Mouse (Mus musculus): Measurements from ENCODE around the gene Fam163a.
"Not testable (repeated sequence)": the region's sequence is repeated elsewhere in the genome, so short reads cannot be mapped to it uniquely, and the experiment has no call there.

The Fam163a gene

DNA sequence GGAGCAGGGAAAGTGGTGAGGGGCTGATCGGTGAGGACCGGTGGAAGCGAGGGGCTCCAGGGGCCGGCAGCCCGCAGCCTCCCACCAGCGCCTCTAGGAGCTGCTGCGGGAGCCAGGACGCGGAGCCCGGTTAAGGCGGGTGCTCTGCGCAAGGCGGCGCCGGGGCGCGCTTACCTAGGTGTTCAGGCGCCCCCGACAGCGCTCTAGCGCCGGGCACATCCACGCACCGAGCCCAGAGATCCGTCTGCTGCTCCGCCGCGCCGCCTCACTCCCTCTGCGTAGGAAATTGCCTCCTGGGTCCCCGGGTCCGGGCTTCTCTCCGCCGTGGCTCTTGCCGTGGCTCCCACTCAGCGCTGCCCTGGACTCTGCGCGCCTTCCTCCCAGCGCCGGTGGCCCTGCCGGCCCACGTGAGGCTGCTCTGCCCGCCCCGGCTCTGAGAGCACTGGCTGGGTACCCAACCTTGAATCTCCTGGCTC, at the start of gene Fam163a:
Gene Fam163a (minus strand): TSS at position 371 of the 476 bp plus-strand sequence.
- peak; percentile 34 for DNase-seq (ENCODE audit: extremely low spot score)

DNA sequence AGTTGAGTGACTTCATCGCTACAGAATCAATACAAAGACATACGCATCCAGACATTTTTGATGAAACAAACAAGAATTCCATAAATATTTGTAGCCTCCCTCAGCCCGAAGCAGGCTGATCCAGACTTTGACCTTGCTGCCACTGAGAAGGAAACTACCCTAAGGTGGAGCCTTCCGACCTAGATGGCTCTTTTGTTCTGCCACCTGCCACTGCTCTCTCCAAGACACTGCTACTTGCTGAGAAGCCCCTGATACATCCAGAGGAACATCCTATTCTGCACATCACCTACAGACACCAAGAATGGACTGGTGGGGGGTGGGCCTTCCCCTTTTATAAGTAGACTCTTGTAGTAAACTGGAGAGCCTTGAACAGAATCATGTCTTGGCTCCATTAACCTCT, 46.3 kb upstream of the Fam163a start:
- not testable (repeated sequence) for DNase-seq (ENCODE audit: extremely low spot score)

DNA sequence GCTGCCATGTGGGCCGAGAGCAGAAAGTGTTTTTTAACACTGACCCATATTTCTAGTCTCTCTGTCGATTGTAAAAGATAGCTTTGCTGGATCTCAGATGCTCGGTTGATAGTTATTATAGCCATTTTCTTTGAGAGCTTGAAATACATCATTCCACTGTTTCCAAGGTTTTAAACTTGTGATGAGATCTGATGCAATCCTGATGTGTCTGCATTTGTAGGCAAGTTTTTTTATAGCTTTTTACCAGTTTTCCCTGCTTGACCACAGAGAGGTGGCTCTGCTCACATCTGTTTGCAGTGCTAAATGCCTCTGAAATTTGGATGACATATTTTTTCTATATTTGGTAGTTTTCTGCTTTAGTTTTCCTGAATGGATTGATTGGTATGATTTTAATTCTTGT, 43.1 kb upstream of the Fam163a start:
- DNase-seq (ENCODE audit: extremely low spot score): no peak

DNA sequence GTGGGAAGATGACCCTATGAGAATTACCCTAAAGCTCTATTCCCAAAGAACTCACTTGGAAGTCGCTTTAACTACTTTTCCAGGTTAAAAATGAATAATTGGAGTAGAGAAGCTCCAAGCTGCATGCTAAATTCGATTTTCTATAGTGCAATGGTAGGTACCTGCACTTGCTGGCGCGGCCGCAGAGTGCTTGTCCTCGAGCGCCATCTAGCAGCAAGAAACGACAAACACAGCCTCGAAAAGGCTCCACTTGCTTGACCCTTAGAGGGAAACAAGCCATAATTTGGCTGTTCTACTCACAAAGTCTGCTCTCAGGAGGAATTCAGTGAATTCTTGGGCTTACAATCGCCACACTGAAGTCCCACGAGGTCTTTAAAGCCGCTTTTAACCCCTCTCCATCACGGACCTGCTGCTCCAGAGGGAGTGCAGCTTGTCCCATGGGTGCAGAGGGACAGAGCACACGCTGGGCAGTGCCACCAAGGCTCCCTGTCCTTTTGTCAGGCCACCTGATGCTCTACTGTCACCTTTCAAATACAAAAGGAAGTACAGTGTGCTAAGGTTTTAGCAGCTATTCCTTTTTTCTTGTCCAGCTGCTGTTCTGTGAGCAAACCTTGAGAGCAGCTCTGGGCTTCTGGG, 37.0 kb upstream of the Fam163a start:
- peak; percentile 58 for DNase-seq (ENCODE audit: extremely low spot score)

DNA sequence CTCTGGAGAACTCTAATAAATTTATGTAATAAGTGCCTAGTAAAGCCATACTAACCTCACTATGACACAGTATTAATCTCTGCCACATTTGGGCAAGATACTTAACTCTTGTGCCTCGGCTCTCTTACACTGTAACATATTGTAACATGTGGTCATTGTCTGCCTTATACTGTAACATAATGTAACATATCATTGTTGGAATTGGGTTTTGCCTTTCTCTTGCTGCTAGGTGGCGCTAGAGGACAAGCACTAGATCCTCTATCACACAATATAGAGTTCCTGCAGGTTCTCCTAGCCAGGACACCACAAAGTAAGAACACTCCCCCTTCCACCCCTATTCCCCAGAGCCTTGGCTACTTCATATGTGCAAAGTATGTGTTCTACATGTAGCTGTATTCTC, 36.2 kb upstream of the Fam163a start:
- DNase-seq (ENCODE audit: extremely low spot score): no peak

DNA sequence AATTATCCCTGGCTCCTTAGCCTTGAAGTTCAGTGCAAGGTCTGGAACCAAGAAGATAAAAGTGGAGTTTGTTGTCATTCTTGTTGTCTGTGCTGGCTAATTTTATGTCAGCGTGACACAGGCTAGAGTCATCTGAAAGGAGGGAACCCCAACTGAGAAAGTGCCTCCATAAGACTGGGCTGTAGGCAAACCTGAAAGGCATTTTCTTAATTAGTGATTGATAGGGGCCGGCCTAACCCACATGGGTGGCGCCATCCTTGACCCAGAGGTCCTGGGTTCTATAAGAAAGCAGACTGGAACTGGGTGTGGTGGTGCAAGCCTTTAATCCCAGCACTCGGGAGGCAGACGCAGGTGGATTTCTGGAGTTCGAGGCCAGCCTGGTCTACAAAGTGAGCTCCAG, 26.3 kb upstream of the Fam163a start:
- DNase-seq (ENCODE audit: extremely low spot score): no peak

DNA sequence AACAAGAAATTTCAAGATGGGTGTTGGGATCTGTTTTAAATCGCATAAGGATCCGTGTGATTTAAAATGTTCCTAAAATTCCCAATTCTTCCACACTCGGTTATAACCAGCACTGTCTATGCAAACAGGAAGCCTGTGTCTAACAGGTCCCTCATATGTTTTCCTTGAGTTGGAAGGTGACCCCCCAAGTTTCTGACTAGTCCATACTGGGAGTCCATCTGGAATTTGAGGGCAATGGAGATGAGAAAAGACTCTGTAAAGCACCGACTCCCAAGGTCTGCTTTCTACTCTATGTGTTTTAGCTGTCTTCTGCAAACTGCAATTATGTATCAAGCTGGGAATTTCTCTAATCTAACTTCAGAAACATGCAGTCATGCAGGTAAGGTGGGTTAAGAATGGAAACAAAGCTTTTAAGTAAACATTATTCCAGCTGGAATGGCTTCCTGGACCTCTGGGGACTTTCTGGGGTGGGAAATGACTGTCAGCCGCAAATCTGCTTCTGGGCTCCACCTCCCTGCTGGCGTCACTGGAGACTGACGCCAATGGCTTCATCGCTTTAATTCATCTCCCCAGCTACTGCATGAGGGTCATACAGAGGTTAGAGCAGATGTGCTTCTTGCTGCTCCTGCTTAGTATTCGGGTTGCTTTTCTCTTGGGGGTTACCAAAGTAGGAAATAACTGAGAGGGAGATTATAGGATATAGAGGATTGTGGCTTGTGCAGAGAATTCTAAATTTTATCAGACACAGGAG, 25.7 kb upstream of the Fam163a start:
- peak; percentile 62 for DNase-seq (ENCODE audit: extremely low spot score)

DNA sequence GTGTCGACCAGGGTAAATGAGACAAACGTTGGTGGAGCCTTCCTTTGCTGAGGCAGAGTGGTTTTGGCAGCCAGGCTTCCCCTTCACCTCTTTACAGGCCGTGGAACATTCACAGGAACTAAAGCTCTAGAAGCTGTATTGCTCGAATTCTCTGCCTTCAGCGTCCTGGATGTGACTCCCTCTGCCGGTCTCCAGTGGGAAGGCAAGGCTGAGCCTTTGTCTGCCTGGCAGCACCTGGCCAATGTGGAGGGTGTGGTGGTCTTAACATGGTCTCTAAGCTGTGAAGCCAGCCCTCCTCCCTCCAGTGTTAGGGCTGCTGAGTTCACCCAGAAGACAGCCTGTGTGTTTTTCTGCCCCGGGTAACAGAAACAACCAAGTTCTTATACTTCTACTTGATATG, 24.6 kb upstream of the Fam163a start:
- DNase-seq (ENCODE audit: extremely low spot score): peak; percentile 74

DNA sequence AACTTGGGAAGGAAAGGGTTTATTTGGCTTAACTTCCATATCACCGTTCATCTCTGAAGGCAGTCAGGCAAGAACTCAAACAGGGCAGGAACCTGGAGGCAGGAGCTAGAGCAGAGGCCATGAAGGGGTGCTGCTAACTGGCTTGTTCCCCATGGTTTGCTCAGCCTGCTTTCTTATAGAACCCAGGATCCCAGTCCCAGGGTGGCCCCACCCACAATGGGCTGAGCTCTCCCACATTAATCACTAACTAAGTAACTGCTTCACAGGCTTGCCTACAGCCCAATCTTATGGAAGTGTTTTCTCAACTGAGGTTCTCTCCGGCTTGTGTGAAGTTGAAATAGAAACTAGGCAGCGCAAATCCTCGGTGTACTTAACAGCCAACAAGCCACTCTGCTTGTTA, 23.9 kb upstream of the Fam163a start:
- DNase-seq (ENCODE audit: extremely low spot score): no peak

DNA sequence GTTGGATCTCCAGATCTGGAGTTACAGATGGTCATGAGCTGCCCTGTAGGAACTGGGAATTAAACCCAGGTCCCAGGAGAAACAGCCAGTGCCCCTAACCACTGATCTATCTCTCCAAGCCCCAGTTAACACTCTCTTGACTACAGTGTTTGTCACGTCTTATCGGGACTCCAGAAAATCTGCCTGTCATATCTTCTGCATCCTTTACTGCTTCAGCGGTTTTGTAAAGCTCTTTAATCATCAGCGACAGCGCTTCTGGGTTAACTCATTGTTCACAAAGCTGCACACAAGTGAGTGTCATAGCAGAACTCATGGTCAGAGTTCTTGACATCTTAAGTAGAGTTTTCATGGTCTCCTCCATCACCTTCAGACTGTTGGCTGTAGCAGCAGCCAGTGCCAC, 22.1 kb upstream of the Fam163a start:
- no peak for DNase-seq (ENCODE audit: extremely low spot score)

DNA sequence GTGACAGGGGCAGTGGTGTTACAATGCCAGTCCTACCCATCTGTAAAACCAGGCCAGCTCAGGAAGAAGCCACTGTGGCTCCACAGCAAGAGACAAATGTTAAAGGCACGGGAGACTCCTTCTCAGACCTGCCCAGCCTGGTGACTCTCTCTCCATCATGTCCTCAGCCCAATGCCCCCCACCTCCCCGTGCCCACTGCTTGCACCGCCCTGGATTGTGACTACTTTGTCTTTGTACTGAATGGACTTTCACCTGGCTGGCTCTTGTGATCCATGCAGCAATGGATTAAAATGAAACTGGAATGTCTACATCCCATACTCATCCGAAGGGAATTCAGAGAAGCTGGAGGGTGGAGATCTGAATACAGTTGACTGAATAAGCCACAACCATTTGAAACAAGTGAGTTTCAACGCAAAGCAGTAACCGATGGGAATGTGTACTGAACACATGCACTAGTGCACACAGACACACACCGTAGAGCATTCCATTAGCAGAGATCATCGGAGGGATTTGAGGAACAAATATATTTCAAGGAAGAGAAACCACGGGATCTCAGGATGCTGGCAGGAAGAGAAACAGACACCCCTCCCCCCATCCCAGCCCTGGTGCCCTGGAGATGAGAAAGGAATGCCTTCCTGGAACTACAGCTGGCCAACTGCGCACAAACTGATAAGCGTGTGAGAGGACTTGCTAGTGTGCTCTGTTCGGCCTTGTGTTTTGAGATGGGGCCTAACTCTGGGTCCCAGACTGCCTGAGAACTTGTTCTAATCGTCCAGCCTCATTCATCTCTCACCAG, 17.6 kb upstream of the Fam163a start:
- peak; percentile 62 for DNase-seq (ENCODE audit: extremely low spot score)

DNA sequence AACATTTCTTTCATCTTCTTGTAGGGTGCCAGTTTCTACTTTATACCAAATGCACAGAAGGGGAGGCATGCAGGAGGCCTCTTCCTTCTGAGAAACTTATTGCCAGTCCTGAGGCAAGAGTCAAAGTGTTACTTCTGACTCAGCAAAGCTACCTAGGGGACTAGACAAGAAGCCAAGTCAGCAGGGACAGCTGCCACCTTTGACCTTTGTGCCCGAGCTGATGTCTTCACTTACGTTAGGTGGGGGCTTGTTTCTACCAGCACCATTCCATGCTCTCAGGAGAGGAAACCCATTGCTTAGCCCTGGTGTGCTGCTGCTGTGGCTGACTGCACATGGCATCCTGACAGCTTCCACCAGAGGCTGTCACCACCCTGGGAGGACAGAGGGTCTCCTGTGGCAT, 16.5 kb upstream of the Fam163a start:
- DNase-seq (ENCODE audit: extremely low spot score): no peak

DNA sequence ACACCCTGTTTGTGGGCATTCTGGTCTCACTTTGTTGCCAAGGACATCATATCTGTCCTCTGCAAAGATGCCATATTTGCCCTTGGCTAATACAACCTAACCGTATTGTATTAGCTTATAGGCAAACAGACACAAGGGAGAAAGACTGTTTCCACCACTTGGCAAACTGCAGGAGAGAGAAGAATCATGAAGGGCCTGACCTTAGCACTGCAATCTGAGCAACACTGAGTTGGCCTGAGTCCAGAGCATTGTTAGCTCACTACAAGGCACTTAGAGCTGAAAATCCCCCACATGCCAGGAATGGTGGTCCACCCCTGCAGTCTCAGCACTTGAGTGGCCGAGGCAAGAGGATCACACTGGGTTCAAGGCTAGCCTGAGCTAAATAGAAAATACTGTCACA, 13.7 kb upstream of the Fam163a start:
- DNase-seq (ENCODE audit: extremely low spot score): no peak

DNA sequence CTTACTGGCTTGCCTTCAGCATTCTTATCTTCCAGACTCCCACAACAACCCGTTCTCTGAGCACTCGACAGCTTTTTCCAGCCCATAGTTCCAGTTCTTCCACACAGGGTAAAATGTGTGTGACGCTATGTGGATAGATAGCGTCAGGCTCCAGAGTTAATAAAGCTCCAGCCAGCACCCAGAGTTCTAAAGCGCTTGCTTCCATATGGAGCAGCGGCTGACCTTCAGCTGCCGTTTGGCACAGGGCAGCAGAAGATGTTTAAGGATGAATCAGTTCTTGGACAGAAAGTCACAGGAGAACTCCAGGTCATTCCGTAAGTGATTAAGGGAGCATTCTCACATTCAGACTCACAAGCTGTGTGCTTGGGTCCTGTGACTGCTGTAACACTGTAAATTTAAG, 13.1 kb upstream of the Fam163a start:
- no peak for DNase-seq (ENCODE audit: extremely low spot score)

DNA sequence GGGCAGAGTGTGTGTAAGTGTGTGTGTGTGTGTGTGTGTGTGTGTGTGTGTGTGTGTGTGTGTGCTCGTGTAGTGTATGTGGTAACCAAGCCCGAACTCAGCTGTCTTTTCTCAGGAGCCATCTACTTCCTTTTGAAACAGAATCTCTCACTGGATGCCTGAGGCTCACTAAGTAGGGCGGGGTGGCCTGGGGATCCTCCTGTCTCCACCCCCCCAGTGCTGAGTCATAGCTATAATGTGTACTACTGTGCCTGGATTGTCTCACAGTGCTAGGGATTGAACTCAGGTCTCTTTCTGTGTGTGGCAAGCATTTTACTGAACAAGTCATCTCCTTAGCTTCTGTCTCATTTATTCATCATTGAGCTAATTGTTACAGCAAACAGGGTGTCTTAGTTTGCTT, 12.6 kb upstream of the Fam163a start:
- DNase-seq (ENCODE audit: extremely low spot score): no peak

DNA sequence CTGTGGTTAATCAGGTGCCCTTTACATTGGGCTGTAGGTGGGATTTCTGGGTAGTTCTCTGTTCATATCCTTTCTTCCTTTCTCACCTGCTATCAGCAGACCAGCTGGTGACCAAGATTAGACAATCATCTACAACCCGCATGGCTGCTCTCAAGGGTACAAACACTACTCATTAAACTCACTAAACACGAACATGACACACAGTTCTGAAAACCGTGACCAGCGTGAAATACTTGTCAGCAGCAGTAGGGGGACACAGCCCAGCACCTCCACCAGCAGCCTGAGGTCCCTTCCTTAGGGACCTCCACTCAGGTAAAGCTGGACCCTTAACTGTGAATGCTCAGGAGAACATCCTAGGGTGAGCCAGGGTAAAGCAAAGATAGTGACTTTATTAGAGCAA, 11.4 kb upstream of the Fam163a start:
- DNase-seq (ENCODE audit: extremely low spot score): no peak

DNA sequence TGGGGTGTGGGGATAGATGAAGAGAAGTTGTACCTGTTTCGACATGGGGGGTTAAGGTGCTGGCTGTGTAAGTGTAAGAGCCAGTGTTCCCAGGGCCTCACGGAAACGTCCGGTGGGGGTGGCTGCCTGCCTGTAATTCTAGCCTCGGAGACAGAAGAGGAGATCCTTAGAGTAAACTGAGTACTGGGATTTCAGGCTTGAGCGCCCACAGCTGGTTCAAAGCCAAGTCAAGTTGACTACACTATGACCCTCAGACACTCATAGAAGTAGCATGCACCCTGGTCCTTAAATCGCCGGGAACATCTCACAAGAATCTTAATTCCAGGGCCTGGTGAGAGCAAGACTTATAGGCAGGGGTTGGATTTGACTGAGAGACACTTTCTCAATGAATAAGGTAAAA, 9.8 kb upstream of the Fam163a start:
- no peak for DNase-seq (ENCODE audit: extremely low spot score)

DNA sequence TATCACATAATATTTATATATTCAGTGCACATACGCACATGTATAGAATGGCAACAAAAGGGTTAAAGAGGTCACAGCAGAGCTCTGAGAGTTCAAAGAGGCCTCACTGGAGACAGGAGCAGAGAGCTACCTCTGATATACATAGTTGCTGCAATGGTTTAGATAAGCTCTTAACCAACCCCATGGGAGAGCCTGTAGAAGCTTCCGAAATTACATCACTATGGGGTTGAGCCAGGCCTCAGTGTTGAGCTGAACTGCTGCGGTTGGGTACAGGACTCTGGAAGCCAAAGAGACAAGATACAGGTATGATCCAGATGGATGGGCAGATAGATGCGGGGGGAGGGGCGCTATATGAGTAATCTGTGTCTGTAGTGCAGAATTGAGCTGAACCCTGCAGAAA, 8.1 kb upstream of the Fam163a start:
- DNase-seq (ENCODE audit: extremely low spot score): no peak

DNA sequence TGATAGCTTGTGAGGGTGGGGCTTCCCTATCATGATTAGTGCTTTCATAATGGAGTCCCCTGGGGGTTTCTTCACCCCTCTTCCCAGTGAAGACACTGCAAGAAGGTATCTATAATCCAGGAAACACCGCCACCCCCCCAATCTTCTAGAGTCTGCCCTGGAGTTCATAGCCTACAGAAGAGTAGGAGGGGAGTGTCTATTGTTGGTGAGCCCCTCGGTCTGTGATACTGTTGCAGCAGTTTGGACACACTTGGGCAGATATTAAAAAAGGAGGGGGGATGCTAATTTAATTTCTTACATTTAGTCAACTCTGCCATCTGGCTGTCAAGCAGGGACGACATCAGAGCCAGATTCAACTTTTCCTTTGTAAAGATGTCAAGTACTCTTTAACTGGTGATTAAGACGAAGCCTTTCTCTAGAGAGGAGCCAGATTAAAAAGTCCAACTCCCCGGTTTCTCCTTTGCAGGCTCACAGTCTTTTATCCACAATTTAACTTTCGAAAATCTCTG, 7.0 kb upstream of the Fam163a start:
- no peak for DNase-seq (ENCODE audit: extremely low spot score)

DNA sequence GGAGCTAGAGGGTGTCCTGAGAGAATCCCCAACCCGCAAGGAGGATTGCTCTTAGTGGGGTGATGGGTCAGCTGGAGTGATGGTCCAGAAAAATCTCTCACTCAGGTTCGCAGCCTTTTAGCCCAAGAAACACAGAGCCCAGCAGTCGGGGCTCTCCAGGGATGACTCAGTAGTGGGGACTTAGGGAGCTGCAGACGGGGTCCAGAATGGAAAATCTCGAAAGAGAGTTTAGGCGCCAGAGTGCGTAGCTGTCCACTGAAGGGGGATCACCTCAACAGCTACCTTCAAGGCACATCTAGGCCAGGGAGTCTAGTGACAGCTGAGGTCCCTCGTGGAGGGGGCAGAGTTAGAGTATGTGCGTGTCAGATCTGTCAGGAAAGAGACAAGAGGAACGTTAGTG, 338 bp upstream of the Fam163a start:
- no peak for DNase-seq (ENCODE audit: extremely low spot score)

DNA sequence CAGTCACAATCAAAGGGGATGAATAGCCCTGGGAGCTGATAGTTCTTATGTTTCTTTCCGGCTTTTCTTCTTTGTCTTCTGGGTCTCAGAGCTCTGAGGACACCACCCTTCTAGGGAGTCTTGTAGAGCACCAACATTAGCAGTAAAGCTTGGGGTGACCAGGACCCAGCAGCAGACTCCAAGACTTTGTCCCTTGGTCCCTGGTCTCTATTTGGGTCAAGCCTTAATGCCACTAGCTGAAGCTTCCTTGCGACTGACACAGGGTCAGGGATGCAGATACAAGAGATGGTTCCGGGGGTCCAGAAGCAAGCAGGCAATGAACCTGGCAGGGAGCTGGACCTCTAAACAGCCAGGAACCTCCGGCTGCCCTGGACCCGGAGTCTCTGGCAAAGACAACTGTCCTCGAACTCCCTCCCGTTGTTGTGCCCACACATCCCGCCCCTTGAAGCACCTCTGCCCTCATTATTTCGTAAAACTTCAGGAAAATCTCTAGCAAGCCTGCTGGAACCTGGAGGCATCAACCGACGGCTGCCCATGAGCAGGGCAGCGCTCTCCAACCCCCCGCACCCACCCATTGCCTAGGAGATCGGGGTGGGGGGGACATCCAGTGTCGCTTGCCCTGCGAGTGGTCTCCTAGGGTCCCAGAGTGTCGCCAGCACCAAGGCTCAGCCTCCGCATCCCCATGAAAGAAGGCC, 718 bp downstream of the Fam163a start:
- DNase-seq (ENCODE audit: extremely low spot score): no peak

DNA sequence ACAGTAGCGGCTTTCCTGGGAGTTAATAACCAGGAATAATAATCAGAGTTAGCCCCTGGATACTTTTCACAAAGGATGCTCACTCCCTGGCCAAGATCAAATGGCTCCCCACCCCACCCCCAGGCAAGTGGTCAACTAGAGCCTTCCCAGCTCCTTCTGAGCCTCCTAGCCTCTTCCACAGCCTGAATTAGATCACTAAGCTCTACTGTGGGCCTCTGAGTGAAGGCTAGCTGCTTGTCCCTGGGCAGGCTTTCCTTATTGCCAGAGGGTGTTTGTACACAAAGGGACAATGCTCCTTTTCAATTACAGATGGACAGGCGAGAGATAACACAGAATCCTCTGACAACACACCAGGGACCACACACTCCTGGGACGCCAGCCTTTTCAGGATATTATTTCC, 2.2 kb downstream of the Fam163a start:
- DNase-seq (ENCODE audit: extremely low spot score): no peak
